Mouse (Mus musculus): ENCODE results near the gene BC030867.

Gene BC030867

GRCm38 (mm10) chr11:102248630-102249230 lies at the start of gene BC030867:
BC030867 (plus strand) TSS chr11:102248882.
- peak; percentile 97 for DNase-seq (ENCODE audit: low read depth, low spot score)

- DNase-seq (ENCODE audit: low read depth, low spot score) = no peak
Observed at GRCm38 (mm10) chr11:102199856-102200255, 48.8 kb upstream of the BC030867 start.

GRCm38 (mm10) chr11:102201408-102201821 lies 47.3 kb upstream of the BC030867 start:
- no peak for DNase-seq (ENCODE audit: low read depth, low spot score)

- no peak for DNase-seq (ENCODE audit: low read depth, low spot score)
Observed at GRCm38 (mm10) chr11:102206481-102206880, 42.2 kb upstream of the BC030867 start.

GRCm38 (mm10) chr11:102207825-102208777 lies 40.6 kb upstream of the BC030867 start:
- DNase-seq (ENCODE audit: low read depth, low spot score) = peak; percentile 55

- no peak for DNase-seq (ENCODE audit: low read depth, low spot score)
Observed at GRCm38 (mm10) chr11:102208846-102209245, 39.8 kb upstream of the BC030867 start.

- DNase-seq (ENCODE audit: low read depth, low spot score) = no peak
Observed at GRCm38 (mm10) chr11:102209742-102210141, 38.9 kb upstream of the BC030867 start.

GRCm38 (mm10) chr11:102210185-102210584 lies 38.5 kb upstream of the BC030867 start:
- no peak for DNase-seq (ENCODE audit: low read depth, low spot score)

GRCm38 (mm10) chr11:102211011-102211410 lies 37.7 kb upstream of the BC030867 start:
- DNase-seq (ENCODE audit: low read depth, low spot score) = no peak

- no peak for DNase-seq (ENCODE audit: low read depth, low spot score)
Observed at GRCm38 (mm10) chr11:102211936-102212341, 36.7 kb upstream of the BC030867 start.

GRCm38 (mm10) chr11:102214430-102215156 lies 34.1 kb upstream of the BC030867 start:
- no peak for DNase-seq (ENCODE audit: low read depth, low spot score)

GRCm38 (mm10) chr11:102215511-102215910 lies 33.2 kb upstream of the BC030867 start:
- no peak for DNase-seq (ENCODE audit: low read depth, low spot score)

GRCm38 (mm10) chr11:102216056-102216885 lies 32.4 kb upstream of the BC030867 start:
- no peak for DNase-seq (ENCODE audit: low read depth, low spot score)

- no peak for DNase-seq (ENCODE audit: low read depth, low spot score)
Observed at GRCm38 (mm10) chr11:102216886-102217240, 31.8 kb upstream of the BC030867 start.

- DNase-seq (ENCODE audit: low read depth, low spot score) = no peak
Observed at GRCm38 (mm10) chr11:102217396-102217795, 31.3 kb upstream of the BC030867 start.

GRCm38 (mm10) chr11:102217876-102218430 lies 30.7 kb upstream of the BC030867 start:
- DNase-seq (ENCODE audit: low read depth, low spot score) = no peak

- peak; percentile 85 for DNase-seq (ENCODE audit: low read depth, low spot score)
Observed at GRCm38 (mm10) chr11:102218783-102219182, 29.9 kb upstream of the BC030867 start.

- DNase-seq (ENCODE audit: low read depth, low spot score) = no peak
Observed at GRCm38 (mm10) chr11:102219247-102219993, 29.3 kb upstream of the BC030867 start.

GRCm38 (mm10) chr11:102219994-102220346 lies 28.7 kb upstream of the BC030867 start:
- no peak for DNase-seq (ENCODE audit: low read depth, low spot score)

- DNase-seq (ENCODE audit: low read depth, low spot score) = no peak
Observed at GRCm38 (mm10) chr11:102220451-102220850, 28.2 kb upstream of the BC030867 start.

Measured in mesoderm, embryonic 11.5 days (tissue).